Mouse (Mus musculus) heart, adult 11 months (tissue): ENCODE data around the gene Calhm5.

ENCODE experiments used
- DNase-seq: peaks from one replicate; pipeline ENCODE4 v3.0.0; 2022

Gene Calhm5

DNA sequence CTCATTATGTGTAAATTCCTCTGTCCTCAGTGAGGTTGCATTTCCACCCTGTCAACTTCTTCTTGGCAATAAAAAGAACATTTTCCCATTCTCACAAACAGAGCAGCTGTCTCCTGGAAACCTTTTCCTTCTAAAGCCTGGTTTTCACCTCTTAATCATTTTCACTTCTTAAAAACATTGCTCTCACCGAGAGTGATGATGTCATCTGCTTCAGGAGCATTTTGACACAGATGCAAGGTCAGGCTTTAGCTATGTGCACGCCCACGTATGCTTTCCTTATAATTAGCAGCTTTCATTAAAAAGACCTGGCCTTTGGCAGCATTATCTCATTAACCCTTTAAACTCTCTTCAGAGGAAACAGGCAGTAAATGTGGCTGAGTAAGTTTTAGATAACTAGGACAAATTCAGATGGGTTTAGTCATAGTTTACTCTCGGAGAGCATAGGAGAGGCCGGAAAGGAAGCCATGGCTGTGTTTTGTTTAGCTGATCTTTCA is 25.3 kb downstream of the Calhm5 start:
- no peak for DNase-seq

GRCm38 (mm10) chr10:34069606-34070005 is 26.7 kb downstream of the Calhm5 start:
- no peak for DNase-seq

- DNase-seq = no peak
Observed at GRCm38 (mm10) chr10:34066591-34066990, 29.7 kb downstream of the Calhm5 start.

- DNase-seq = no peak
Observed at GRCm38 (mm10) chr10:34053987-34054386, 42.3 kb downstream of the Calhm5 start.

GRCm38 (mm10) chr10:34044210-34044609 is 52.1 kb downstream of the Calhm5 start, which contains the start of gene Calhm4:
Gene Calhm4, minus strand, starts transcription at chr10:34044310.
- DNase-seq = no peak
